Mouse (Mus musculus): Measurements from ENCODE around the gene 1700030K09Rik.

1700030K09Rik gene

GRCm38 (mm10) chr8:72507505-72507904 is 63.8 kb downstream of the 1700030K09Rik start:
- DNase-seq (ENCODE audit: low spot score), result no peak

Data from retina, embryonic 14.5 days (tissue).